Mouse (Mus musculus) spleen, adult 2 months (tissue): ENCODE results near the gene Pepd.

ENCODE experiments used
- CTCF ChIP-seq: fragments of 200-500 bp; IDR thresholded peaks from 2 replicates; pipeline ENCODE4 v1.5.1; 2011; ENCODE audit warnings: mild to moderate bottlenecking, inconsistent platforms; ENCODE audit not compliant: insufficient read depth, insufficient read length, insufficient replicate concordance; ENCODE audit errors: extremely low read depth
- POLR2A ChIP-seq: fragments of 200-500 bp; IDR thresholded peaks from 2 replicates; pipeline ENCODE4 v1.6.1; 2011; ENCODE audit warnings: low read depth, low read length, inconsistent platforms

GRCm38 (mm10) chr7:35066640-35067212 lies 154.5 kb downstream of the Pepd start:
- TF ChIP-seq CTCF (no peak), POLR2A (no peak)
